Mouse (Mus musculus): Measurements from ENCODE around the gene Slc7a6. TPM values are rescaled to one million over a fixed set of nuclear protein-coding genes. Genes with fewer than 3 reads are reported as not detected.
"Not testable (repeated sequence)": the region's sequence is repeated elsewhere in the genome, so short reads cannot be mapped to it uniquely, and the experiment has no call there.

Gene Slc7a6
- polyA plus RNA-seq, 1 experiment = 8.3 TPM

GRCm38 (mm10) chr8:106177594-106177993 lies 8.9 kb downstream of the Slc7a6 start:
- TF ChIP-seq CTCF (IDR thresholded peaks at IDR 0.05; ENCODE audit: control insufficient read depth, insufficient read depth, low read length) = no peak
- no peak for TF ChIP-seq POLR2A (IDR thresholded peaks at IDR 0.05; ENCODE audit: borderline replicate concordance, control insufficient read depth, low read depth, low read length)
- Histone ChIP-seq H3K4me3 (replicated peaks; ENCODE audit: control insufficient read depth, low read depth, low read length) (no peak overlapping the region), H3K27ac (ENCODE audit: control insufficient read depth, insufficient read depth, low read depth, low read length, poor library complexity) (no peak overlapping the region), H3K4me1 (ENCODE audit: control insufficient read depth, insufficient read depth, low read length) (no peaks in the 10 kb centered on the region)
- WGBS = 86% methylated on average over 1 of the region's 1 CpGs

- no peak for TF ChIP-seq POLR2A (IDR thresholded peaks at IDR 0.05; ENCODE audit: borderline replicate concordance, control insufficient read depth, low read depth, low read length)
- no peak for TF ChIP-seq CTCF (IDR thresholded peaks at IDR 0.05; ENCODE audit: control insufficient read depth, insufficient read depth, low read length)
- H3K4me1 ChIP-seq (ENCODE audit: control insufficient read depth, insufficient read depth, low read length) = no peaks in the 10 kb centered on the region
- 84% methylated on average over 2 of the region's 2 CpGs for WGBS
- H3K27ac ChIP-seq (ENCODE audit: control insufficient read depth, insufficient read depth, low read depth, low read length, poor library complexity) = no peak overlapping the region
- H3K4me3 ChIP-seq (replicated peaks; ENCODE audit: control insufficient read depth, low read depth, low read length) = no peak overlapping the region
These were observed 9.8 kb downstream of the Slc7a6 start for GRCm38 (mm10) chr8:106178428-106178827.

- no peak overlapping the region for H3K27ac ChIP-seq (ENCODE audit: control insufficient read depth, insufficient read depth, low read depth, low read length, poor library complexity)
- WGBS = 79% methylated on average over 8 of the region's 8 CpGs
- no peak for TF ChIP-seq CTCF (IDR thresholded peaks at IDR 0.05; ENCODE audit: control insufficient read depth, insufficient read depth, low read length)
- no peak for TF ChIP-seq POLR2A (IDR thresholded peaks at IDR 0.05; ENCODE audit: borderline replicate concordance, control insufficient read depth, low read depth, low read length)
- H3K4me1 ChIP-seq (ENCODE audit: control insufficient read depth, insufficient read depth, low read length) = no peaks in the 10 kb centered on the region
- no peak overlapping the region for H3K4me3 ChIP-seq (replicated peaks; ENCODE audit: control insufficient read depth, low read depth, low read length)
These were observed 17.1 kb downstream of the Slc7a6 start for GRCm38 (mm10) chr8:106185628-106186270.

- H3K4me3 ChIP-seq (replicated peaks; ENCODE audit: control insufficient read depth, low read depth, low read length) = no peak overlapping the region
- TF ChIP-seq CTCF (IDR thresholded peaks at IDR 0.05; ENCODE audit: control insufficient read depth, insufficient read depth, low read length) = no peak
- no peak for TF ChIP-seq POLR2A (IDR thresholded peaks at IDR 0.05; ENCODE audit: borderline replicate concordance, control insufficient read depth, low read depth, low read length)
- 81% methylated on average over 3 of the region's 3 CpGs for WGBS
These were observed 17.7 kb downstream of the Slc7a6 start for GRCm38 (mm10) chr8:106186394-106186793.

GRCm38 (mm10) chr8:106189162-106189561 lies 20.5 kb downstream of the Slc7a6 start:
- WGBS = 88% methylated on average over 4 of the region's 4 CpGs
- no peak for TF ChIP-seq CTCF (IDR thresholded peaks at IDR 0.05; ENCODE audit: control insufficient read depth, insufficient read depth, low read length)
- no peak for TF ChIP-seq POLR2A (IDR thresholded peaks at IDR 0.05; ENCODE audit: borderline replicate concordance, control insufficient read depth, low read depth, low read length)
- H3K4me3 ChIP-seq (replicated peaks; ENCODE audit: control insufficient read depth, low read depth, low read length) = no peak overlapping the region
- H3K4me1 ChIP-seq (ENCODE audit: control insufficient read depth, insufficient read depth, low read length) = no peaks in the 10 kb centered on the region
- H3K27ac ChIP-seq (ENCODE audit: control insufficient read depth, insufficient read depth, low read depth, low read length, poor library complexity) = no peak overlapping the region

More at GRCm38 (mm10) chr8:106186394-106186793, 17.7 kb downstream of the Slc7a6 start:
- Histone ChIP-seq H3K27ac (ENCODE audit: control insufficient read depth, insufficient read depth, low read depth, low read length, poor library complexity) (no peak overlapping the region), H3K4me1 (ENCODE audit: control insufficient read depth, insufficient read depth, low read length) (no peaks in the 10 kb centered on the region)

GRCm38 (mm10) chr8:106191639-106192038 lies 23.0 kb downstream of the Slc7a6 start:
- WGBS = 57% methylated on average over 5 of the region's 5 CpGs
- TF ChIP-seq POLR2A (IDR thresholded peaks at IDR 0.05; ENCODE audit: borderline replicate concordance, control insufficient read depth, low read depth, low read length) = no peak
- TF ChIP-seq CTCF (IDR thresholded peaks at IDR 0.05; ENCODE audit: control insufficient read depth, insufficient read depth, low read length) = no peak
- no peaks in the 10 kb centered on the region for H3K4me1 ChIP-seq (ENCODE audit: control insufficient read depth, insufficient read depth, low read length)
- no peak overlapping the region for H3K27ac ChIP-seq (ENCODE audit: control insufficient read depth, insufficient read depth, low read depth, low read length, poor library complexity)
- H3K4me3 ChIP-seq (replicated peaks; ENCODE audit: control insufficient read depth, low read depth, low read length) = no peak overlapping the region

GRCm38 (mm10) chr8:106193162-106193561 lies 24.5 kb downstream of the Slc7a6 start:
- no peaks in the 10 kb centered on the region for H3K4me1 ChIP-seq (ENCODE audit: control insufficient read depth, insufficient read depth, low read length)
- no peak overlapping the region for H3K27ac ChIP-seq (ENCODE audit: control insufficient read depth, insufficient read depth, low read depth, low read length, poor library complexity)
- H3K4me3 ChIP-seq (replicated peaks; ENCODE audit: control insufficient read depth, low read depth, low read length) = no peak overlapping the region
- TF ChIP-seq CTCF (IDR thresholded peaks at IDR 0.05; ENCODE audit: control insufficient read depth, insufficient read depth, low read length) = no peak
- TF ChIP-seq POLR2A (IDR thresholded peaks at IDR 0.05; ENCODE audit: borderline replicate concordance, control insufficient read depth, low read depth, low read length) = no peak
- WGBS = 49% methylated on average over 6 of the region's 6 CpGs

GRCm38 (mm10) chr8:106194062-106194461 lies 25.4 kb downstream of the Slc7a6 start:
- WGBS = 61% methylated on average over 5 of the region's 5 CpGs
- Histone ChIP-seq H3K4me1 (ENCODE audit: control insufficient read depth, insufficient read depth, low read length) (no peaks in the 10 kb centered on the region), H3K27ac (ENCODE audit: control insufficient read depth, insufficient read depth, low read depth, low read length, poor library complexity) (no peak overlapping the region), H3K4me3 (replicated peaks; ENCODE audit: control insufficient read depth, low read depth, low read length) (no peak overlapping the region)
- TF ChIP-seq POLR2A (IDR thresholded peaks at IDR 0.05; ENCODE audit: borderline replicate concordance, control insufficient read depth, low read depth, low read length) = no peak
- no peak for TF ChIP-seq CTCF (IDR thresholded peaks at IDR 0.05; ENCODE audit: control insufficient read depth, insufficient read depth, low read length)

GRCm38 (mm10) chr8:106198741-106199140 lies 30.1 kb downstream of the Slc7a6 start:
- WGBS = 18% methylated on average over 1 of the region's 1 CpGs
- TF ChIP-seq POLR2A (IDR thresholded peaks at IDR 0.05; ENCODE audit: borderline replicate concordance, control insufficient read depth, low read depth, low read length) (no peak), CTCF (IDR thresholded peaks at IDR 0.05; ENCODE audit: control insufficient read depth, insufficient read depth, low read length) (peak; percentile 26; the same call in 1 of the 2 replicates)
- no peaks in the 10 kb centered on the region for H3K4me1 ChIP-seq (ENCODE audit: control insufficient read depth, insufficient read depth, low read length)

GRCm38 (mm10) chr8:106199596-106199995 lies 30.9 kb downstream of the Slc7a6 start:
- 92% methylated on average over 3 of the region's 3 CpGs for WGBS
- not testable (repeated sequence) for H3K4me1 ChIP-seq (ENCODE audit: control insufficient read depth, insufficient read depth, low read length); H3K4me3 ChIP-seq (replicated peaks; ENCODE audit: control insufficient read depth, low read depth, low read length); H3K27ac ChIP-seq (ENCODE audit: control insufficient read depth, insufficient read depth, low read depth, low read length, poor library complexity)

More at GRCm38 (mm10) chr8:106198741-106199140, 30.1 kb downstream of the Slc7a6 start:
- no peak overlapping the region for H3K27ac ChIP-seq (ENCODE audit: control insufficient read depth, insufficient read depth, low read depth, low read length, poor library complexity)
- H3K4me3 ChIP-seq (replicated peaks; ENCODE audit: control insufficient read depth, low read depth, low read length) = no peak overlapping the region
